Mouse (Mus musculus): ENCODE results near the gene Plce1.

- TF ChIP-seq ETS1 (IDR thresholded peaks at IDR 0.05; ENCODE audit: low read depth, low read length) (no peak), CTCF (IDR thresholded peaks at IDR 0.05 in 2 of 3, conservative IDR thresholded peaks at IDR 0.05 in 1 of 3; ENCODE audit: control insufficient read depth in 1 of 3, insufficient read depth in 1 of 3, low read depth in 2 of 3, low read length in 3 of 3, poor library complexity in 1 of 3, severe bottlenecking in 1 of 3) (no peak), MYC (IDR thresholded peaks at IDR 0.05; ENCODE audit: low read depth, low read length) (no peak), RCOR1 (IDR thresholded peaks at IDR 0.05; ENCODE audit: low read depth, low read length) (no peak), POLR2A (IDR thresholded peaks at IDR 0.05; ENCODE audit: control insufficient read depth in 1 of 2, insufficient read depth in 1 of 2, low read depth in 1 of 2, low read length in 2 of 2, poor library complexity in 1 of 2) (no peak), GATA1 (IDR thresholded peaks at IDR 0.05; ENCODE audit: low read depth, low read length) (no peak), NRF1 (IDR thresholded peaks at IDR 0.05; ENCODE audit: insufficient read depth, low read depth, low read length, poor library complexity, severe bottlenecking) (no peak)
These were observed 108.6 kb downstream of the Plce1 start for GRCm38 (mm10) chr19:38589466-38589865.
